Mouse (Mus musculus) skeletal muscle tissue, adult 2 months (tissue): ENCODE measurements around the gene Arfgap3.

Experiments used
- DNase-seq: peaks from one replicate; pipeline ENCODE4 v3.0.0-alpha.2; 2012; ENCODE audit warnings: low read depth, low spot score

Gene Arfgap3

DNA sequence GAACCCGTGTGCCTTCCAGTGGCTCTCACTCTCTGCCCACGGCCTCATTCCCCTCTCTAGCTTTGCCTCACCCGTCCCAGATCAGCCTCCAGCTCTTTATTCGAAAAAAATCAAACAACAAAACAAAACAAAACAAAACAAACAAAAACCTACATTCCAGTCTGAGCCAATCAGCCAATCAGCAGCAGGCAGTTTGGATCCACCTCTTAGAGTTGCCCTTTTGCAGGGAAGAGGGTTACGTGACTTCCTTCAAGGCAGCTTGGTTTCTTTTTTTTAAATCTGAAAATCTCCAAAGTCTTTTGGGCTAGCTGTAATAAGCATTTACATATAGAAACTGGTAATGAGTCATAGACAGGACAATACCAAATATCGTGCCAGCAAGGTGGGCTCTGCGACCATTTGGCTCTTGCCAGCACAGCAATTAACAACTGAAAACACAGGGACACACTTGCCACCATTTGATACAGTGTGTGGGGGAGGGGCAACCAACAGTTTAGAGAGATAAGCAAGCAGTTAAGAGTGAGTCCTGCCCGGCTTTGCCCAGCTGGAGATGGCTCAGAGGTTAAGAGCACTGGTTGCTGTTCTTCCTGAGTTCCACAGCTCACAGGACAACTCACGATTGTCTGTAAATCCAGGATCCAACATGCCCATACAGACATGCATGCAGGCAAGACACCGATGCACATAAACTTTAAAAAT is 95.5 kb downstream of the Arfgap3 start:
- no peak for DNase-seq

DNA sequence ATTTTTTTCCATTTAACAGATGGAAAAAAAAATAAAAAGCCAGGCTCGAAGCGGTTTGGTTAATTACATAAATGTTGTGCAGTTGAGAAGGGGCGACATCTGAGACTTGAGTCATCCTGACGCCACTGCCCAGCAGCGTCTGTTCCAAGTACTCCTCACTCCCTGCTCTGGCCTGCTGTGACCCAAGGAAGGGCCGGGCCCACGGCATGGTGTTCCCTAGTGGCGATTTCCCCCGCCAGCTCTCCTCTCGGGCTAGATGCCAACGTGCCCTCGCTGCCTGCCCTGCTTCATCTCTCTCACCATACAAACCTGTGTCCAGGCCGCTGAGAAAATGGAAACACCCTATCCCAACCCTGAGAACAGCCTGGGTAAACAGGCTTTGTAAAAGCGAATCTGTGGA is 98.0 kb downstream of the Arfgap3 start:
- DNase-seq: peak; percentile 74

- DNase-seq: no peak
Observed at GRCm38 (mm10) chr15:83251176-83252004, 98.7 kb downstream of the Arfgap3 start, which contains the start of gene A4galt. TSS of gene A4galt (minus strand) at chr15:83251774.

DNA sequence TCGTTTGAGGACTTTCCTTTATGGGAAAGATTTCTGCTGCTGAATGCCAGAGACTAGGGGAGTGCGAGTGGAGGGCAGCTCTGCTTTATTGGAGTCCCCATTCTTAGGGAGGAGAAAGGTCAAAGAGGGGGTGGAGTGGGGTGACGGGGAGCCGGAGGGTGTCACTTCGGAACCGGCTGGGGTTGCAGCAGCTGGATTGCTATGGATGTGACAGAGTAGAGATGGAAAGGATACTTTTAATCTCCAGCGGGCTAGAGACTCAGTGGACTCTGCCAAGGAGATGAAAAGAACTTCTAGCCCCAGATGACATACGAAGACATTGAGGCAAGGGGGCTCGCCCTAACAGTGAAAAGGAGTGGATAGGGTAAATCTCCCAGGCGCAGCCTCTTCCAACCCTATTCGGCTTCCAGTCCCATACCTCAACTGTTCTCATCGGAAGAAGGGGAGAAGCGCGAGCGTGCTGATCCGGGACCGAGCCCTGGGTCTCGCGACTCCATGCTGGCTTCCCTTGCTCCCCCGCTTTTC is 99.3 kb downstream of the Arfgap3 start:
- DNase-seq: no peak
